Comparison of ENCODE assay signal across 10 mouse cellular contexts in genomic region chr2:75000368-75000796, GRCm38 (mm10).
DNase-seq lines count a peak whose midpoint lies in the region; ATAC-seq lines count a peak whose summit lies in the region.
"Had no signal": no experiment of that assay in that cellular context is flagged by ENCODE, and none has a peak within 500 bp of the region (broad histone marks: within the 10 kb centered on the region; RNA-seq: fewer than 3 reads in every experiment).

No protein-coding gene starts in this region.

- WGBS in kidney, embryonic 15.5 days = 19% methylated on average over 10 of the region's 10 CpGs
- WGBS in neural tube, embryonic 15.5 days = 12% methylated on average over 10 of the region's 10 CpGs
- 61% methylated on average over 10 of the region's 10 CpGs for WGBS in forebrain, embryonic 15.5 days
- 74% methylated on average over 10 of the region's 10 CpGs for WGBS in liver, embryonic 12.5 days (ENCODE audit: insufficient replicate concordance)

- H3K27ac ChIP-seq in kidney, embryonic 15.5 days = peak overlapping the region; percentile 82
- H3K27ac ChIP-seq in neural tube, embryonic 15.5 days (replicated peaks) = no peak overlapping the region
- no peak overlapping the region for H3K27ac ChIP-seq in forebrain, embryonic 15.5 days (replicated peaks)
- no peak overlapping the region for H3K27ac ChIP-seq in liver, embryonic 12.5 days
- H3K27ac ChIP-seq: liver, embryonic 14.5 days had no signal

- no peak overlapping the region for H3K9ac ChIP-seq in kidney, embryonic 15.5 days
- H3K9ac ChIP-seq in neural tube, embryonic 15.5 days (replicated peaks) = no peak overlapping the region
- no peak overlapping the region for H3K9ac ChIP-seq in forebrain, embryonic 15.5 days (replicated peaks)
- no peak overlapping the region for H3K9ac ChIP-seq in liver, embryonic 12.5 days
- H3K9ac ChIP-seq: liver, embryonic 14.5 days had no signal

- H3K9me3 ChIP-seq in kidney, embryonic 15.5 days (replicated peaks) = no peaks in the 10 kb centered on the region
- no peaks in the 10 kb centered on the region for H3K9me3 ChIP-seq in neural tube, embryonic 15.5 days (replicated peaks)
- no peaks in the 10 kb centered on the region for H3K9me3 ChIP-seq in forebrain, embryonic 15.5 days
- no peaks in the 10 kb centered on the region for H3K9me3 ChIP-seq in liver, embryonic 12.5 days (replicated peaks)

- intact Hi-C loops in heart, postnatal 14 days (cut with DNase I) = no loop called here

- ATAC-seq in kidney, embryonic 15.5 days (replicated peaks; ENCODE audit: low FRiP score) = peak; percentile 86
- ATAC-seq in neural tube, embryonic 15.5 days (ENCODE audit: low FRiP score) = no peak
- no peak for ATAC-seq in forebrain, embryonic 15.5 days (replicated peaks)
- ATAC-seq in liver, embryonic 12.5 days = no peak

- no peak for DNase-seq in kidney, adult 8-10 months
- DNase-seq in embryo, embryonic 9.5 days (ENCODE audit: extremely low spot score) = peak; percentile 47
- peak; percentile 55 for DNase-seq in heart, postnatal 14 days
- DNase-seq in layer of hippocampus, postnatal 10 days (ENCODE audit: low spot score in 2 of 2) = no peak
- DNase-seq: retina, postnatal 1 day had no signal

- peaks cover 37% of the 10 kb centered on the region for H3K4me1 ChIP-seq in kidney, embryonic 15.5 days
- H3K4me1 ChIP-seq in neural tube, embryonic 15.5 days = peaks cover 17% of the 10 kb centered on the region
- peaks cover 12% of the 10 kb centered on the region for H3K4me1 ChIP-seq in forebrain, embryonic 15.5 days
- no peaks in the 10 kb centered on the region for H3K4me1 ChIP-seq in liver, embryonic 12.5 days

- H3K4me2 ChIP-seq in kidney, embryonic 15.5 days = peak overlapping the region; percentile 48
- H3K4me2 ChIP-seq in neural tube, embryonic 15.5 days = peak overlapping the region; percentile 17; the same call in 1 of the 2 replicates
- H3K4me2 ChIP-seq in forebrain, embryonic 15.5 days (replicated peaks) = no peak overlapping the region
- no peak overlapping the region for H3K4me2 ChIP-seq in liver, embryonic 12.5 days

- H3K27me3 ChIP-seq in kidney, embryonic 15.5 days = 0 out of 2 replicates have a peak, but pooled peaks cover 7% of the 10 kb centered on the region
- peaks cover 6% of the 10 kb centered on the region for H3K27me3 ChIP-seq in neural tube, embryonic 15.5 days (replicated peaks)
- H3K27me3 ChIP-seq in forebrain, embryonic 15.5 days = no peaks in the 10 kb centered on the region
- 0 out of 2 replicates have a peak, but pooled peaks cover 3% of the 10 kb centered on the region for H3K27me3 ChIP-seq in liver, embryonic 12.5 days (replicated peaks)

- no peaks in the 10 kb centered on the region for H3K36me3 ChIP-seq in kidney, embryonic 15.5 days
- H3K36me3 ChIP-seq in neural tube, embryonic 15.5 days = no peaks in the 10 kb centered on the region
- no peaks in the 10 kb centered on the region for H3K36me3 ChIP-seq in forebrain, embryonic 15.5 days
- H3K36me3 ChIP-seq in liver, embryonic 12.5 days = no peaks in the 10 kb centered on the region

- H3K4me3 ChIP-seq in kidney, embryonic 15.5 days (replicated peaks) = no peak overlapping the region
- no peak overlapping the region for H3K4me3 ChIP-seq in neural tube, embryonic 15.5 days (replicated peaks)
- no peak overlapping the region for H3K4me3 ChIP-seq in forebrain, embryonic 15.5 days
- H3K4me3 ChIP-seq in liver, embryonic 12.5 days = no peak overlapping the region

Comparison
In these comparisons a context has a peak if more than half of its experiments do, and no peak if none do; other contexts are left out.
1. H3K4me2 ChIP-seq: peak in kidney, embryonic 15.5 days (single experiment) and neural tube, embryonic 15.5 days (single experiment); none in forebrain, embryonic 15.5 days (single experiment) and liver, embryonic 12.5 days (single experiment).
2. DNase-seq: peak in embryo, embryonic 9.5 days (single experiment) and heart, postnatal 14 days (2 of 2); none in kidney, adult 8-10 months (0 of 2) and layer of hippocampus, postnatal 10 days (0 of 2).